Mouse (Mus musculus): ENCODE measurements around the gene Siah3. TPM values are rescaled to one million over a fixed set of nuclear protein-coding genes. Genes with fewer than 3 reads are reported as not detected.

The Siah3 gene
- polyA plus RNA-seq, 1 experiment = 8.6 TPM

DNA sequence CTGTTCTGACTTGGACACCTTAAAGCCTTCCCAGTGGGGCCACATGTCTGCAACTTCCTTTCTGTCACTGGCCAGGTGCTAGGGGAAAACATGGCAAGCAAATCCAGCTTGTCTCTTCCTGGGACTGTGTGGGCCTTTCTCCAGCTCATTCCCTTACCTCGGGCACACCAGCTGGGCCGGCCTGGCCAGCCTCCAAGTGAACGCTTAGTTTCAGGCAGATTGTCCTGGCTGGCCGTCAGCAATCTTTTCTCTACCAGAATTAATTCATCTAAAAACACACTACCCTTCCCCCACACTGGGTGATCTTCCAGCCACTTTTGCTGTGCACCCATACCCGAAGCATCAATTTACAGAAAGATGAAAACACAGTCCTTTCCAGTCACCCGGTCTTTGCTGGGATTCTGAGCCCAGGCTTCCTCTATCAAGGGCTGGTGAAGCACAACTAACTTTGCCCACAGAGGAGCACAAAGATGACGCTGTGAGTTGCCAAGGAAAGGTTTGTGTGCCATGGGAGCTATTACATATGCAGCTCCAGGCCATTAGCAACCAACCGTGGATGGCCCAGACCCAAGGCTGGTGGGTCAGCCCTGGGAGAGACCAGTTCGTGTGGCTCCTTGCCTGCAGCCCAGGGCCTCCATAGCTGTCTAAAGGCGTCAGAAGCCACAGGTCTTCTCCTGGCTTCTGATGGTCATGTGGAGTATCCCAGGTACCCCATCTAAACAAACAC, 71.8 kb downstream of the Siah3 start:
- peak; percentile 97 for DNase-seq (ENCODE audit: low read depth)
- TF ChIP-seq CTCF (IDR thresholded peaks at IDR 0.05; ENCODE audit: borderline replicate concordance, extremely low read depth, insufficient read depth, insufficient read length) (no peak), POLR2A (IDR thresholded peaks at IDR 0.05; ENCODE audit: borderline replicate concordance, extremely low read depth, insufficient read depth, insufficient read length, poor library complexity, severe bottlenecking) (no peak)

- DNase-seq (ENCODE audit: low read depth) = no peak
- TF ChIP-seq CTCF (IDR thresholded peaks at IDR 0.05; ENCODE audit: borderline replicate concordance, extremely low read depth, insufficient read depth, insufficient read length) = no peak
- TF ChIP-seq POLR2A (IDR thresholded peaks at IDR 0.05; ENCODE audit: borderline replicate concordance, extremely low read depth, insufficient read depth, insufficient read length, poor library complexity, severe bottlenecking) = no peak
These were observed 75.1 kb downstream of the Siah3 start for GRCm38 (mm10) chr14:75530815-75531353.

DNA sequence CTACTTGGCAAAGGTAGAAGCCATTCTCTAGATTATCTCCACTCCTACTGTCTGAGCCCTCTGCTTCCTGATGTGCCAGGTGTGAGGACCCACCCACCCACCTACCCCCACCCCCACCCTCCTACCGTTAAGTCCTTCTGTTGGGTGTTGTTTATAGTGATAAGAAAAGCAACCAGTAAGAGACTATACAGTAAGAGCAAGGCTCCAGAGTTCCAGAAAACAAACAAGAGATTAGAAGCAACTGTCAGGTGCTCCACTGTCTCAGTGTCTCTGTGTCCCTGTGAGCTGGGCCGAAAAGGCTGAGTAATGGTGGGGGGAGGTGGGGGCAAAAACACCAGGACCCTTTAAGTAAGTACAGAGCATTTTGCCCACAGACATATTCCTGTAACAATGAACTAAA, 83.4 kb downstream of the Siah3 start:
- no peak for TF ChIP-seq CTCF (IDR thresholded peaks at IDR 0.05; ENCODE audit: borderline replicate concordance, extremely low read depth, insufficient read depth, insufficient read length)
- TF ChIP-seq POLR2A (IDR thresholded peaks at IDR 0.05; ENCODE audit: borderline replicate concordance, extremely low read depth, insufficient read depth, insufficient read length, poor library complexity, severe bottlenecking) = no peak
- DNase-seq (ENCODE audit: low read depth) = no peak

GRCm38 (mm10) chr14:75540216-75540995, 84.6 kb downstream of the Siah3 start:
- TF ChIP-seq POLR2A (IDR thresholded peaks at IDR 0.05; ENCODE audit: borderline replicate concordance, extremely low read depth, insufficient read depth, insufficient read length, poor library complexity, severe bottlenecking) = no peak
- no peak for TF ChIP-seq CTCF (IDR thresholded peaks at IDR 0.05; ENCODE audit: borderline replicate concordance, extremely low read depth, insufficient read depth, insufficient read length)

GRCm38 (mm10) chr14:75540996-75541350, 85.2 kb downstream of the Siah3 start:
- TF ChIP-seq CTCF (IDR thresholded peaks at IDR 0.05; ENCODE audit: borderline replicate concordance, extremely low read depth, insufficient read depth, insufficient read length) = no peak
- TF ChIP-seq POLR2A (IDR thresholded peaks at IDR 0.05; ENCODE audit: borderline replicate concordance, extremely low read depth, insufficient read depth, insufficient read length, poor library complexity, severe bottlenecking) = no peak
- peak; percentile 93 for DNase-seq (ENCODE audit: low read depth)

More at GRCm38 (mm10) chr14:75540216-75540995, 84.6 kb downstream of the Siah3 start:
- DNase-seq (ENCODE audit: low read depth) = no peak

DNA sequence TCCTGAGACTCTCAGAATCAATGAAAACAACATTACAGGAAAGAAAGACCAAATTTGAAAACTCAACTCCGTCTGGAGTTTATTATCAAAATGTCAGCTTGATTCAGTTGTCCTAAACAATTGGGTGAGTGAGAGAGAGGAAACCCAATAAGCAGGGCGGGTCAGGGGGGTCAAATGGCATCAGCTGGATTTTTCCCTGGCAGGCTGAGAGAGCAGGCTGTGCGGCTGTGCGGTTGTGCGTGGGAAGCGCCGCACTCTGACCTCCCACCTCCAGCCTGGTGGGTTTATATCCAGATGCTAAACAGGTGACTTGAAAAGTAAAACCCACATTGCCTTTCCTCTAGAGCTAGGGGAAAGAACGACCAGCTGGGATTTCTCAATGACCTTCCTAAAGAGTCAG, 85.9 kb downstream of the Siah3 start:
- TF ChIP-seq POLR2A (IDR thresholded peaks at IDR 0.05; ENCODE audit: borderline replicate concordance, extremely low read depth, insufficient read depth, insufficient read length, poor library complexity, severe bottlenecking) (no peak), CTCF (IDR thresholded peaks at IDR 0.05; ENCODE audit: borderline replicate concordance, extremely low read depth, insufficient read depth, insufficient read length) (no peak)
- DNase-seq (ENCODE audit: low read depth) = no peak

DNA sequence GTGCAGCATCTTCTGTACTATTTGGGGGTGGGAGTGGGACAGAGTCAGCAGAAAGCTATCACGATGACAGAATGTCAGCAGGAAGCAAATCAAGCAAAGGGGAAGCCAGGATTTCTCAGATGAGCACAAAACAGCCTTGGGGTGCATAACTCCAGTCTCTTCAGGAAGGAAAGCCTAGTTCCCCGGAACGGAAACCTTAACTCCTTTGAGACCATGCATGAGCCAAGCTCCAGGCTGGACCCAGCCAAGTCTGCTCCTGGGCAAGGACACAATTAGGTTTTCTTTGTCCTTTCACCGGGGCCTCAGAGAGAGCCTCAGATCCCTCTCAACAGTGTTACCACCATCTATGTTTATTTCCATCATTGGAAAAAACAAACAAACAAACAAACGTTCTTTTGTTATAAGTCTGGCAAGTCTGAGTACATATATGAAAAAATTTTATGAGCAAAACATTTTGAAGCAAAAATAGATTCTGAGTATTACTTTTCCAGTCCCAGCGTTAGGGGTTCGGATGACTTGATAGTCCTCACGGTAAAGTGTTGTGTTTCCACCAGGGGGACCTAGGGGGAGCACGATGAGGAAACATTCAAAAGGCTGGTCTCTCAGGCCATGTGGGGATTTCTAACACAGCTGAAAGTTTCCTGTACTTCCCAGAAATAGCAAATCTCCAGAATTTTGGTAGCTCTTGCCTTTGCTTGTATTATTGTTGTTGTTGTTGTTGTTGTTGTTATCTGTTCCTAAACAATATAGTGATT, 106.0 kb downstream of the Siah3 start:
- no peak for DNase-seq (ENCODE audit: low read depth)
- TF ChIP-seq CTCF (IDR thresholded peaks at IDR 0.05; ENCODE audit: borderline replicate concordance, extremely low read depth, insufficient read depth, insufficient read length) = peak; percentile 45; the same call in 1 of the 2 replicates
- TF ChIP-seq POLR2A (IDR thresholded peaks at IDR 0.05; ENCODE audit: borderline replicate concordance, extremely low read depth, insufficient read depth, insufficient read length, poor library complexity, severe bottlenecking) = no peak

- TF ChIP-seq CTCF (IDR thresholded peaks at IDR 0.05; ENCODE audit: borderline replicate concordance, extremely low read depth, insufficient read depth, insufficient read length) = 0 out of 2 replicates have a peak, but pooled peaks have one; percentile 2
- TF ChIP-seq POLR2A (IDR thresholded peaks at IDR 0.05; ENCODE audit: borderline replicate concordance, extremely low read depth, insufficient read depth, insufficient read length, poor library complexity, severe bottlenecking) = no peak
- DNase-seq (ENCODE audit: low read depth) = peak; percentile 95
These were observed 109.9 kb downstream of the Siah3 start for GRCm38 (mm10) chr14:75565534-75566140.

DNA sequence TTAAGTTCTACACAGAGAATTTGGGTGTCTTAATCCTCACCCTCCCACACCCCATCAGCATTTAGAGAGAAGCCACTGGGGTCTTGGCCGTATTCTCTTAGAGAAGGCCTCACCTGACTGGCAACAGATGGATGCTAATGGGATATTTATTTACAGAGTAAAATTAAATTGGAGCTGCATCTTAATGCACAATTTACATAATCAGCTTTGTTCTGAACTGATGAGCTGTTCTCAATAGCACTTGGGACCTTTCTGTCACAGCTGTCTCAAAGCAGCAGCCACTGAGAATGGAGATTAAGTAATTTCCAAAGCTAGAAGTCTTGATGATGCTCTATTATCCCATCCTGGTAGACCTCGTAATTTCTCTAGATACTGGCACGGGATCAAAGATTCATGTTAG, 110.5 kb downstream of the Siah3 start:
- DNase-seq (ENCODE audit: low read depth) = peak; percentile 90
- TF ChIP-seq POLR2A (IDR thresholded peaks at IDR 0.05; ENCODE audit: borderline replicate concordance, extremely low read depth, insufficient read depth, insufficient read length, poor library complexity, severe bottlenecking) (no peak), CTCF (IDR thresholded peaks at IDR 0.05; ENCODE audit: borderline replicate concordance, extremely low read depth, insufficient read depth, insufficient read length) (no peak)

DNA sequence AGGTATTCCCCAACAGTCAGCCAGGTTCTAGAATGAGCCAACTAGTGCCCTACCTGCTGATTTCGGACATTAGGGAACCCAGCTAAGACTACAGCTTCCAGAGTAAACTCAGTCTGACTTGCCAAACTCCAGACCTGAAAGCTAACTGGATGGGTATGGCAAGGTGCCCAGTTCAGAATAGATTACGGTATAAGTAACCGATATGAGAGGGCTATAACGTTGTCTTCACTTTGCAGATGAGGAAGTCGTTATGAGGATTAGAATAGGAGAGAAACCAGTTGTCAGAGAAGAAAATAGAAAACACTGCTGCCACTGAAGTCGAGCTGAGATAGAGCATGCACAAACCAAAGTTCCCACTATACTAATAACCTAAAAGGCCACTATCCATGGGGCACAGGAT, 123.2 kb downstream of the Siah3 start:
- no peak for DNase-seq (ENCODE audit: low read depth)
- TF ChIP-seq POLR2A (IDR thresholded peaks at IDR 0.05; ENCODE audit: borderline replicate concordance, extremely low read depth, insufficient read depth, insufficient read length, poor library complexity, severe bottlenecking) (no peak), CTCF (IDR thresholded peaks at IDR 0.05; ENCODE audit: borderline replicate concordance, extremely low read depth, insufficient read depth, insufficient read length) (no peak)

Other genes with a start within 250 kb of the Siah3 start
- not detected in 2 replicates for gene Cpb2, start 213.7 kb upstream of the Siah3 start, polyA plus RNA-seq (2012; rRNA removed)
- gene Zc3h13, start 171.6 kb upstream of the Siah3 start, polyA plus RNA-seq (2012; rRNA removed) = 21.0 and 32.0 TPM in 2 replicates
- not detected in 2 replicates for gene Spert, start 137.1 kb downstream of the Siah3 start, polyA plus RNA-seq (2012; rRNA removed)
- gene Erich6b, start 186.3 kb downstream of the Siah3 start, polyA plus RNA-seq (2012; rRNA removed) = not detected in 2 replicates

Measured in brain, embryonic 14.5 days (tissue).